Mouse (Mus musculus) cortical plate, adult 2 months (tissue): ENCODE measurements around the gene Ezh1.

ENCODE experiments used
- CTCF ChIP-seq: fragments of 200-500 bp; IDR thresholded peaks from 2 replicates; pipeline ENCODE4 v1.5.1; 2011; ENCODE audit warnings: mild to moderate bottlenecking, control low read depth, low read length; ENCODE audit not compliant: insufficient read depth; ENCODE audit errors: extremely low read depth
- POLR2A ChIP-seq: fragments of 200-500 bp; IDR thresholded peaks from 2 replicates; pipeline ENCODE4 v1.6.1; 2011; ENCODE audit warnings: mild to moderate bottlenecking, low read length, control low read depth; ENCODE audit not compliant: insufficient read depth; ENCODE audit errors: extremely low read depth

DNA sequence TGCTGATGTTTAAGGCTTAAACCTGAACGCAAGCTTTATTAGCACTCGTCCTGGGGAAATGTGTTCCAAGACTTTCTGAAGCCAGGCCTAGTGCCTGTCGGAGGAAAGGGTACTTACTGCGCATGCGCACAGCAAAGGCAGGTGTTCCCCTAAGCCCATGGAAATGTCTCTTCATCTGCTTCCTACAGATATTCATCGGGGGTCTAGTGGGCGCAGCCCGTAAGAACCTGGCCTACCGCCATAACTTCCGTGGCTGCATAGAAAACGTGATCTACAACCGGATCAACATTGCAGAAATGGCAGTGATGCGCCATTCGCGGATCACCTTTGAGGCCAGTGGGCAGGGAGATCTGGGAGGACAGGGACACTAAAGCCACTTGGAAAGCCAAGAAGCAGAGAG is 47.0 kb downstream of the Ezh1 start:
- no peak for TF ChIP-seq POLR2A
- no peak for TF ChIP-seq CTCF
